20 mouse cellular contexts compared by ENCODE assay signal in the genomic region with DNA sequence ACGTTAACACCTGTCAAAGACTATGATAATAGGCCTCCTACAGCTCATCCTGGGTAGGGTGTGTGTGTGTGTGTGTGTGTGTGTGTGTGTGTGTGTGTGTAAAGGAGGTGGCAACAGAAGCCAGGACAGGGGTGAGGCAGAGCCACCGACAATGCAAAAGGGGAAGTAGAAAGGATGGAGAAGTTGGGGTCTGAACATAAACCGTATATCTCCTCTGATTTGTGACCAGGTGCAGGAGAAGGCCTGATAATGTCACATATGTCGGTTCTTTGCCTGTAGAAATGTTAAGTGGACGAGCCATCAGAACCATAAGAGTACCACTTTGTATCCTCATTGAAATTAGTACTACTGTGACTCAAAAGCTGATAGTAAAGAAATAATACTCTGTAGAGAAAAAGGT.
"Had no signal": no experiment of that assay in that cellular context is flagged by ENCODE, and none has a peak within 500 bp of the region (broad histone marks: within the 10 kb centered on the region; RNA-seq: fewer than 3 reads in every experiment).

No protein-coding gene starts in this region.

- H3K27me3 ChIP-seq: midbrain, embryonic 13.5 days; midbrain, embryonic 15.5 days; neural tube, embryonic 13.5 days; neural tube, embryonic 15.5 days; stomach, embryonic 15.5 days had no signal

- H3K4me1 ChIP-seq: midbrain, embryonic 10.5 days; midbrain, embryonic 13.5 days; midbrain, embryonic 15.5 days; neural tube, embryonic 13.5 days; neural tube, embryonic 15.5 days; stomach, embryonic 15.5 days had no signal

- H3K4me3 ChIP-seq: midbrain, embryonic 10.5 days; midbrain, embryonic 13.5 days; midbrain, embryonic 15.5 days; myocyte; neural tube, embryonic 13.5 days; neural tube, embryonic 15.5 days; stomach, embryonic 15.5 days had no signal

- H3K36me3 ChIP-seq: midbrain, embryonic 15.5 days; stomach, embryonic 15.5 days had no signal

- DNase-seq: lung, adult 18-20 months; lung, embryonic 14.5 days; lung, postnatal 10 days; lung, postnatal 4 days; retina, postnatal 1 day; right cerebral cortex, adult 18-20 months; right cerebral cortex, postnatal 25 days; right cerebral cortex, postnatal 4 days; spleen, adult 18-20 months; thymus, adult 2 months; thymus, postnatal 25 days; thymus, postnatal 4 days had no signal

- H3K9me3 ChIP-seq: midbrain, embryonic 10.5 days; midbrain, embryonic 13.5 days; midbrain, embryonic 15.5 days; neural tube, embryonic 13.5 days; neural tube, embryonic 15.5 days; stomach, embryonic 15.5 days had no signal

- H3K27ac ChIP-seq: midbrain, embryonic 10.5 days; midbrain, embryonic 13.5 days; midbrain, embryonic 15.5 days; neural tube, embryonic 13.5 days; neural tube, embryonic 15.5 days; stomach, embryonic 15.5 days; stomach, postnatal 0 days had no signal
